Mouse (Mus musculus) liver, postnatal 0 days (tissue): ENCODE results near the gene Spin2-ps6. TPM values are rescaled to one million over a fixed set of nuclear protein-coding genes. Genes with fewer than 3 reads are reported as not detected.
"Not testable (repeated sequence)": the region's sequence is repeated elsewhere in the genome, so short reads cannot be mapped to it uniquely, and the experiment has no call there.

Experiments
- ATAC-seq: fragments of 200-750 bp; cut with Nextera tagmentation; 2 replicates; pipeline ENCODE4 v1.8.0; 2017; ENCODE audit warnings: mild to moderate bottlenecking, moderate library complexity
- DNase-seq: peaks from one replicate; pipeline ENCODE4 v3.0.0-alpha.2; 2016
- H3K27ac ChIP-seq: fragments of 300-500 bp; sonication (generic); 2 replicates; pipeline ENCODE4 v1.5.1; 2014; ENCODE audit warnings: antibody characterized with exemption, moderate library complexity, mild to moderate bottlenecking, low read depth
- H3K27me3 ChIP-seq: fragments of 300-500 bp; sonication (generic); 2 replicates; pipeline ENCODE4 v1.6.1; 2014; ENCODE audit warnings: low read length, control low read depth, mixed read lengths; ENCODE audit not compliant: insufficient read depth
- H3K36me3 ChIP-seq: fragments of 300-500 bp; sonication (generic); replicated peaks from 2 replicates; pipeline ENCODE4 v1.6.1; 2014; ENCODE audit warnings: mild to moderate bottlenecking, control low read depth, low read length, moderate library complexity, mixed read lengths; ENCODE audit not compliant: insufficient read depth
- H3K4me1 ChIP-seq: fragments of 300-500 bp; sonication (generic); 2 replicates; pipeline ENCODE4 v1.6.1; 2014; ENCODE audit warnings: antibody characterized with exemption, mild to moderate bottlenecking, control low read depth; ENCODE audit not compliant: insufficient read depth
- H3K4me2 ChIP-seq: fragments of 300-500 bp; sonication (generic); 2 replicates; pipeline ENCODE4 v1.6.1; 2014; ENCODE audit warnings: low read depth, mild to moderate bottlenecking, low read length, moderate library complexity, mixed read lengths
- H3K4me3 ChIP-seq: fragments of 300-500 bp; sonication (generic); 2 replicates; pipeline ENCODE4 v1.5.1; 2014; ENCODE audit warnings: low read depth, low read length
- H3K9ac ChIP-seq: fragments of 300-500 bp; sonication (generic); replicated peaks from 2 replicates; pipeline ENCODE4 v1.6.1; 2014; ENCODE audit warnings: mild to moderate bottlenecking, moderate library complexity
- H3K9me3 ChIP-seq: fragments of 300-500 bp; sonication (generic); 2 replicates; pipeline ENCODE4 v1.6.1; 2016; ENCODE audit warnings: mild to moderate bottlenecking, control low read depth, low read length, mixed read lengths
- WGBS: fragments of 180-500 bp; shearing (Covaris S2); extraction: QIAGEN DNeasy Blood & Tissue Kit; methylation state at CpG from one replicate; pipeline ENCODE4 v1.1.7; 2014; ENCODE audit not compliant: insufficient replicate concordance; 5-methylcytosine and 5-hydroxymethylcytosine counted together
- polyA plus RNA-seq: library from polyadenylated mRNA; unstranded; fragments of >200 nt; fragmentation: Nextera tagmentation; extraction: Ambion mirVana; gene quantifications from 2 replicates; pipeline ENCODE4 v1.2.1, GENCODE M21; 2015

Spin2-ps6 gene
- not detected in 2 replicates for polyA plus RNA-seq

DNA sequence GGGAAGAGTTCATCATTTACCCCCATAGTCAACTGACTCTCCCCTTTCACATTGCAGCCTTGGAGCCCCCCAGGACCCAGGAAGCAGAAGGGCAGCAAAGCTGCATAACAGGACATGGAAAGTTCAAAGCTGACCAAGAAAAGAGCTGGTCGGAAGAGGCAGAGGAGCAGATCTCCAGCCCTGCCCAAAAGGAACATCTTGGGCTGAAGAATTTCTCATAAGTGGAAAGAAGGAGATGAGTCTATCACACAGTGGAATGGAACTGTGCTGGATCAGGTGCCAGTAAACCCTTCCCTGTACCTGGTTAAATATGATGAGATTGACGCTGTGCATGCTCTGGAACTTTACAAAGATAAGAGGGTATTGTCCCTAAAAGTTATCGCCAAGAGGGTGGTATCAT, at the start of gene Spin2-ps6:
Gene Spin2-ps6 (plus strand): TSS at position 301 of the 400 bp plus-strand sequence.
- not testable (repeated sequence) for H3K9me3 ChIP-seq, H3K4me1 ChIP-seq, H3K4me3 ChIP-seq, H3K4me2 ChIP-seq, H3K36me3 ChIP-seq, ATAC-seq, H3K9ac ChIP-seq, H3K27ac ChIP-seq, DNase-seq, H3K27me3 ChIP-seq
- 50% methylated on average over 1 of the region's 3 CpGs for WGBS

Other genes starting within 250 kb of the Spin2-ps6 start
- gene Btbd35f12, start 78.5 kb downstream of the Spin2-ps6 start, polyA plus RNA-seq, result not detected in 2 replicates